ENCODE assay signal across 8 mouse cellular contexts in genomic region chr17:31385671-31386665, GRCm38 (mm10). TPM values are rescaled to one million over a fixed set of nuclear protein-coding genes. Genes with fewer than 3 reads are reported as not detected.
DNase-seq lines count a peak whose midpoint lies in the region; ATAC-seq lines count a peak whose summit lies in the region.

TSS of gene Pde9a (plus strand) at chr17:31386210.

- peaks cover 48% of the 10 kb centered on the region for H3K27me3 ChIP-seq in embryonic facial prominence, embryonic 10.5 days (replicated peaks; ENCODE audit: low read depth, poor library complexity, severe bottlenecking)
- H3K27me3 ChIP-seq in midbrain, embryonic 12.5 days = peaks cover 25% of the 10 kb centered on the region

- peak within 1 kb of the TSS; percentile 73 for H3K4me2 ChIP-seq in midbrain, embryonic 12.5 days (replicated peaks)

- no peaks in the 10 kb centered on the region for H3K36me3 ChIP-seq in embryonic facial prominence, embryonic 10.5 days (replicated peaks)
- no peaks in the 10 kb centered on the region for H3K36me3 ChIP-seq in midbrain, embryonic 12.5 days

- no peaks in the 10 kb centered on the region for H3K9me3 ChIP-seq in embryonic facial prominence, embryonic 10.5 days
- no peaks in the 10 kb centered on the region for H3K9me3 ChIP-seq in midbrain, embryonic 12.5 days

- ATAC-seq in midbrain, embryonic 12.5 days (ENCODE audit: low FRiP score, low read depth) = peak; percentile 90
- no peak for ATAC-seq in megakaryocyte-erythroid progenitor cell, adult 5-6 weeks (replicated peaks; ENCODE audit: low FRiP score, low TSS enrichment, poor library complexity, severe bottlenecking)

- under 1% methylated on average over 53 of the region's 56 CpGs for WGBS in embryonic facial prominence, embryonic 10.5 days
- WGBS in midbrain, embryonic 12.5 days = 1% methylated on average over 38 of the region's 56 CpGs

- peak within 1 kb of the TSS; percentile 83 for H3K4me3 ChIP-seq in embryonic facial prominence, embryonic 10.5 days
- H3K4me3 ChIP-seq in midbrain, embryonic 12.5 days = peak within 1 kb of the TSS; percentile 64

- H3K4me1 ChIP-seq in embryonic facial prominence, embryonic 10.5 days = peaks cover 59% of the 10 kb centered on the region
- H3K4me1 ChIP-seq in midbrain, embryonic 12.5 days = peaks cover 48% of the 10 kb centered on the region

- H3K27ac ChIP-seq in embryonic facial prominence, embryonic 10.5 days (replicated peaks) = peak within 1 kb of the TSS; percentile 85
- peak within 1 kb of the TSS; percentile 75 for H3K27ac ChIP-seq in midbrain, embryonic 12.5 days (replicated peaks)

- peak within 1 kb of the TSS; percentile 78 for H3K9ac ChIP-seq in midbrain, embryonic 12.5 days (replicated peaks)

- intact Hi-C loops in left cerebral cortex, postnatal 4 days (cut with DNase I) = loop anchor here (5.0 kb wide), 1 partner anchor 56 kb away; no protein-coding TSS in a partner anchor

- DNase-seq in brain, adult 2 months (ENCODE audit: low read depth, low spot score) = peak; percentile 85
- DNase-seq in embryonic facial prominence, embryonic 10.5 days (ENCODE audit: low spot score) = peak; percentile 94
- peak; percentile 68 to 69 for DNase-seq in heart, adult 18-20 months
- peak; percentile 70 for DNase-seq in kidney, adult 11 months
- DNase-seq in left cerebral cortex, postnatal 4 days = peak; percentile 85
- DNase-seq in spleen, postnatal 4 days (ENCODE audit: low spot score in 2 of 2) = peak; percentile 18 to 61

RNA-seq across cellular contexts. Expression of gene Pde9a, which starts in this region (rescaled TPM):
- 16.9 and 18.9 TPM in 2 replicates for polyA plus RNA-seq in embryonic facial prominence, embryonic 10.5 days (2016; fragmentation: Nextera tagmentation; extraction: Ambion mirVana)
- 1 to 10 TPM; 3.4 to 3.8 TPM for total RNA-seq in heart, adult 18-20 months (2021)
- total RNA-seq in left cerebral cortex, postnatal 4 days (2021) = 10 to 100 TPM; 48.2 to 49.8 TPM
- polyA plus RNA-seq in midbrain, embryonic 12.5 days (2016; fragmentation: Nextera tagmentation; extraction: Ambion mirVana) = 30.3 and 32.4 TPM in 2 replicates
- total RNA-seq in megakaryocyte-erythroid progenitor cell, adult 5-6 weeks (2014; fragmentation: Nextera tagmentation) = 1.4 and 3.2 TPM in 2 replicates
- total RNA-seq in megakaryocyte-erythroid progenitor cell, adult 5-6 weeks (2017) = not detected in 2 replicates

Comparison
In these comparisons a context has a peak if more than half of its experiments do, and no peak if none do; other contexts are left out.
1. RNA of gene Pde9a (total RNA-seq): 48.2 to 49.8 TPM in left cerebral cortex, postnatal 4 days; 3.4 to 3.8 TPM in heart, adult 18-20 months and 1.4 to 3.2 TPM in megakaryocyte-erythroid progenitor cell, adult 5-6 weeks; every median in the first group is over 10 times any median in the second.
2. DNase-seq: peak in every context shown above with its lines; median percentile 94 in embryonic facial prominence, embryonic 10.5 days; 85 in brain, adult 2 months; 85 in left cerebral cortex, postnatal 4 days; 70 in kidney, adult 11 months; 68 in heart, adult 18-20 months; 40 in spleen, postnatal 4 days.